21 mouse cellular contexts compared by ENCODE assay signal in the genomic region with DNA sequence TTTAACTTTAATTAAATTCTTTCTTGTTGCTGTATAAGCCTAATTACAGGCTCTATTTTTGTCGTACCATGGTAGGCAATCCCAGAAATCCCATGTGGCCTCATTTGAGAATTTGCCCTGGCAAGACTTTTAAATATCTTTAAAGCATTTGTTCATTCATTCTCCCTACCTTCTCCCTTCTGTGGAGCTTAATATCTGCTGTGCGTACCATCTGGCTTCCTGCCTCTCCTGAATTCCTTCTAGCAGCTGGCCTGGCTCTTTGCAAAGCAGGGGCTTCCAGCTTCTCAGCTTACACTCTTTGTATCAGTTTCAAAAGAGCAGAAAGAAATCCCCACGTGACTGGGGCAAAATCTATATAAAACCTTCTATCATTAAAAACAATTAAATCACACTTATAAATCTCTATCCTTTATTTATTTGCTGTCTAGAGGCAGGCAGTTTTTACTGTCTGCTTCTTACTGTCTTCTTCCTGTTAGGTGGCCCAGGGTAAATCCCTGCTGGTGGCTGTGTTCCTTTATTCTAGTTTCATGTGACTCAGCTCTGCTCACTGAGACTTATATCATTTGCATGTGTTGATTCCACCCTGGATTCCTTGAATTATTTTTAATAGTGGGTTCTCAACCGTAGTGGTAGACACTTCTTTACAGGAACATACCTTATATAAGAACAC. TPM values are rescaled to one million over a fixed set of nuclear protein-coding genes. Genes with fewer than 3 reads are reported as not detected.
DNase-seq lines count a peak whose midpoint lies in the region; ATAC-seq lines count a peak whose summit lies in the region.
"Had no signal": no experiment of that assay in that cellular context is flagged by ENCODE, and none has a peak within 500 bp of the region (broad histone marks: within the 10 kb centered on the region; RNA-seq: fewer than 3 reads in every experiment).

No protein-coding gene starts in this region.

- H3K4me3 ChIP-seq in liver, embryonic 12.5 days, result no peak overlapping the region
- H3K4me3 ChIP-seq: hindbrain, embryonic 15.5 days; liver, embryonic 15.5 days; midbrain, embryonic 15.5 days had no signal

- no peaks in the 10 kb centered on the region for H3K4me1 ChIP-seq in liver, embryonic 12.5 days
- H3K4me1 ChIP-seq: hindbrain, embryonic 15.5 days; liver, embryonic 15.5 days; midbrain, embryonic 15.5 days had no signal

- no peaks in the 10 kb centered on the region for H3K9me3 ChIP-seq in liver, embryonic 12.5 days (replicated peaks)
- H3K9me3 ChIP-seq: hindbrain, embryonic 15.5 days; liver, embryonic 15.5 days; midbrain, embryonic 15.5 days had no signal

- WGBS in liver, embryonic 12.5 days (ENCODE audit: insufficient replicate concordance), result 64% methylated on average over 4 of the region's 4 CpGs

- DNase-seq in cerebellum, postnatal 10 days, result peak; percentile 5 to 12
- DNase-seq in cerebellum, adult 18-20 months, result no peak
- DNase-seq in 3T3-L1 (ENCODE audit: low read depth, low spot score), result peak; percentile 59
- DNase-seq in right cerebral cortex, postnatal 10 days (ENCODE audit: low spot score in 2 of 2), result no peak
- DNase-seq in thymus, postnatal 36 days, result no peak
- DNase-seq: adrenal gland, postnatal 25 days; cerebellum, postnatal 36 days; gastrocnemius, postnatal 36 days; kidney, adult 18-20 months; kidney, postnatal 4 days; left cerebral cortex, postnatal 4 days; thymus, postnatal 4 days had no signal

- no peaks in the 10 kb centered on the region for H3K36me3 ChIP-seq in liver, embryonic 12.5 days
- H3K36me3 ChIP-seq: G1E; hindbrain, embryonic 15.5 days; liver, embryonic 15.5 days; midbrain, embryonic 15.5 days had no signal

- peak; percentile 89 for ATAC-seq in activated CD4-positive, CD25-positive, alpha-beta regulatory T cell, adult 4 months
- peak; percentile 88 for ATAC-seq in inflammation-experienced regulatory T-cells, adult 6 months
- no peak for ATAC-seq in liver, embryonic 12.5 days
- ATAC-seq: midbrain, embryonic 15.5 days had no signal

- no peak overlapping the region for H3K27ac ChIP-seq in liver, embryonic 12.5 days
- H3K27ac ChIP-seq: hindbrain, embryonic 15.5 days; liver, embryonic 15.5 days; midbrain, embryonic 15.5 days; stomach, postnatal 0 days had no signal

- H3K27me3 ChIP-seq in liver, embryonic 12.5 days (replicated peaks), result no peaks in the 10 kb centered on the region
- H3K27me3 ChIP-seq: hindbrain, embryonic 15.5 days; liver, embryonic 15.5 days; midbrain, embryonic 15.5 days had no signal

- H3K9ac ChIP-seq in liver, embryonic 12.5 days, result no peak overlapping the region
- H3K9ac ChIP-seq: hindbrain, embryonic 15.5 days; liver, embryonic 15.5 days; midbrain, embryonic 15.5 days had no signal

- H3K4me2 ChIP-seq in liver, embryonic 12.5 days, result no peak overlapping the region
- H3K4me2 ChIP-seq: heart, embryonic 11.5 days; hindbrain, embryonic 15.5 days; liver, embryonic 15.5 days; midbrain, embryonic 15.5 days had no signal

RNA-seq across cellular contexts. Expression of gene Resf1, which starts 45.7 kb away (rescaled TPM):
- polyA plus RNA-seq in activated CD4-positive, CD25-positive, alpha-beta regulatory T cell, adult 4 months (2017; shearing (Covaris generic)), result 100 to 1,000 TPM; 186 to 274 TPM
- polyA plus RNA-seq in inflammation-experienced regulatory T-cells, adult 6 months (2017; shearing (Covaris generic)), result 100 to 1,000 TPM; 169 to 237 (median 199) TPM
- 34.5 and 35.0 TPM in 2 replicates for polyA plus RNA-seq in liver, embryonic 12.5 days (2016; fragmentation: Nextera tagmentation; extraction: Ambion mirVana)

RNA-seq across cellular contexts. Expression of gene Bicd1, which starts 53.7 kb away (rescaled TPM):
- 10 to 100 TPM in 1 of 2 experiments, 1 to 10 TPM in 1; 8.8 to 10.8 TPM for polyA plus RNA-seq in activated CD4-positive, CD25-positive, alpha-beta regulatory T cell, adult 4 months (2017; shearing (Covaris generic))
- 10 to 100 TPM; 13.2 to 23.7 (median 15.9) TPM for polyA plus RNA-seq in inflammation-experienced regulatory T-cells, adult 6 months (2017; shearing (Covaris generic))
- polyA plus RNA-seq in liver, embryonic 12.5 days (2016; fragmentation: Nextera tagmentation; extraction: Ambion mirVana), result 1.5 and 2.1 TPM in 2 replicates

Comparison
In these comparisons a context has a peak if more than half of its experiments do, and no peak if none do; other contexts are left out.
1. DNase-seq: peak in cerebellum, postnatal 10 days (2 of 2) and 3T3-L1 (single experiment); none in cerebellum, adult 18-20 months (0 of 2), right cerebral cortex, postnatal 10 days (0 of 2) and thymus, postnatal 36 days (0 of 2).